In the genomic region with DNA sequence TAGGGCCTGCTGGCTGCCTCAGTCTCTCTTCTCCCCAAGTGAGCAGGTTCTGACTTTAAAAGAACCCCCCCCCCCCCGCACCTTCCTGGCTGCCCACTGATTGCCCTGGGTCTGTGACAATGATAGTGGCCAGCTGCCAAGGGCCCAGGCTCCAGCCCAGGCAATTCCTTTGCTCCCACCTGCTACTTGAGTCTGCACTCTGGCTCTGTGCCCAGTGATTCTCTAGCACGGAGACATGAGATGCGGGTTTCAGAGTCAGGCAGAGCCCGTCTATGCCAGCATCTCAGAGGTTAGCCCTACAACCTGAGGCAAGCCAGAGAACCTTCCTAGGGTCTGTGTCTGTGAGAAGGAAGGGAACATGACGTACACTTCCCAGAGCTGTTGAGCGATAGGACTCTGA, we compare ENCODE assay signal across 8 mouse cellular contexts.
DNase-seq lines count a peak whose midpoint lies in the region; ATAC-seq lines count a peak whose summit lies in the region.

No protein-coding gene starts in this region.

- H3K4me1 ChIP-seq in neural tube, embryonic 12.5 days = peaks cover 15% of the 10 kb centered on the region

- H3K36me3 ChIP-seq in neural tube, embryonic 12.5 days = no peaks in the 10 kb centered on the region

- H3K4me3 ChIP-seq in neural tube, embryonic 12.5 days = no peak overlapping the region

- H3K27me3 ChIP-seq in neural tube, embryonic 12.5 days (replicated peaks) = no peaks in the 10 kb centered on the region

- no peak overlapping the region for H3K4me2 ChIP-seq in neural tube, embryonic 12.5 days (replicated peaks)

- WGBS in neural tube, embryonic 12.5 days = 65% methylated on average over 6 of the region's 6 CpGs

- H3K27ac ChIP-seq in neural tube, embryonic 12.5 days = no peak overlapping the region

- ATAC-seq in neural tube, embryonic 12.5 days (ENCODE audit: low FRiP score, low read depth) = peak; percentile 53; the same call in 1 of the 2 replicates

- peak; percentile 86 for DNase-seq in heart, adult 11 months
- DNase-seq in heart, adult 18-20 months = no peak
- no peak for DNase-seq in neural tube, embryonic 10.5 days (ENCODE audit: extremely low spot score, low spot score)
- DNase-seq in cerebellum, postnatal 36 days = peak; percentile 82 to 83
- peak; percentile 22 for DNase-seq in ovary, postnatal 14 days (ENCODE audit: low spot score)
- no peak for DNase-seq in spleen, postnatal 36 days (ENCODE audit: low spot score in 2 of 2)
- DNase-seq in gastrocnemius, postnatal 25 days = no peak

- H3K9me3 ChIP-seq in neural tube, embryonic 12.5 days = no peaks in the 10 kb centered on the region

- H3K9ac ChIP-seq in neural tube, embryonic 12.5 days = no peak overlapping the region

Comparison
In these comparisons a context has a peak if more than half of its experiments do, and no peak if none do; other contexts are left out.
1. DNase-seq: peak in heart, adult 11 months (single experiment), cerebellum, postnatal 36 days (2 of 2) and ovary, postnatal 14 days (single experiment); none in heart, adult 18-20 months (0 of 2), neural tube, embryonic 10.5 days (single experiment), spleen, postnatal 36 days (0 of 2) and gastrocnemius, postnatal 25 days (single experiment).